27 mouse cellular contexts compared by ENCODE assay signal in genomic region chr10:119064218-119064617, GRCm38 (mm10).
A peak's percentile ranks its signal among the peaks of the same experiment; 100 is the strongest.
DNase-seq lines count a peak whose midpoint lies in the region; ATAC-seq lines count a peak whose summit lies in the region.
"Had no signal": no experiment of that assay in that cellular context is flagged by ENCODE, and none has a peak within 500 bp of the region (broad histone marks: within the 10 kb centered on the region; RNA-seq: fewer than 3 reads in every experiment).

No protein-coding gene starts in this region.

- H3K9ac ChIP-seq in midbrain, embryonic 11.5 days (ENCODE audit: low read length): no peak overlapping the region
- no peak overlapping the region for H3K9ac ChIP-seq in neural tube, embryonic 14.5 days (replicated peaks; ENCODE audit: low read depth, low read length)
- H3K9ac ChIP-seq in midbrain, embryonic 15.5 days: no peak overlapping the region
- H3K9ac ChIP-seq: embryonic facial prominence, embryonic 13.5 days; forebrain, embryonic 12.5 days; forebrain, postnatal 0 days; heart, embryonic 13.5 days; hindbrain, embryonic 14.5 days had no signal

- no peak overlapping the region for H3K27ac ChIP-seq in midbrain, embryonic 11.5 days (ENCODE audit: low read depth, low read length)
- H3K27ac ChIP-seq in midbrain, embryonic 10.5 days (replicated peaks): no peak overlapping the region
- no peak overlapping the region for H3K27ac ChIP-seq in neural tube, embryonic 14.5 days (ENCODE audit: low read depth, low read length)
- no peak overlapping the region for H3K27ac ChIP-seq in midbrain, embryonic 15.5 days
- H3K27ac ChIP-seq: embryonic facial prominence, embryonic 10.5 days; embryonic facial prominence, embryonic 13.5 days; hindbrain, embryonic 14.5 days; hindbrain, postnatal 0 days had no signal

- DNase-seq in midbrain, embryonic 11.5 days (ENCODE audit: low spot score, missing footprints): peak; percentile 64
- DNase-seq in midbrain, embryonic 10.5 days (ENCODE audit: low spot score): no peak
- DNase-seq in neural tube, embryonic 10.5 days (ENCODE audit: extremely low spot score, low spot score): no peak
- no peak for DNase-seq in kidney, adult 9 months
- DNase-seq: adrenal gland, adult 8-10 months; cerebellum, adult 11-12 months; cerebellum, adult 8-10 months; cerebellum, postnatal 10 days; cerebellum, postnatal 36 days; embryo, embryonic 11 days; forebrain, postnatal 0 days; gastrocnemius, postnatal 25 days; heart, postnatal 14 days; heart, postnatal 4 days had no signal

- H3K4me3 ChIP-seq in midbrain, embryonic 11.5 days (ENCODE audit: low read depth, low read length): no peak overlapping the region
- no peak overlapping the region for H3K4me3 ChIP-seq in midbrain, embryonic 10.5 days
- no peak overlapping the region for H3K4me3 ChIP-seq in neural tube, embryonic 14.5 days (ENCODE audit: low read depth, low read length)
- H3K4me3 ChIP-seq in midbrain, embryonic 15.5 days: no peak overlapping the region
- H3K4me3 ChIP-seq: embryonic facial prominence, embryonic 10.5 days; embryonic facial prominence, embryonic 13.5 days; erythroblast, embryonic 14.5 days; forebrain, embryonic 12.5 days; heart, adult 2 months; heart, embryonic 10.5 days; heart, embryonic 13.5 days had no signal

- H3K27me3 ChIP-seq in midbrain, embryonic 11.5 days (ENCODE audit: control insufficient read depth, insufficient read depth, low read length): no peaks in the 10 kb centered on the region
- no peaks in the 10 kb centered on the region for H3K27me3 ChIP-seq in midbrain, embryonic 10.5 days (ENCODE audit: low read depth, poor library complexity, severe bottlenecking)
- H3K27me3 ChIP-seq in neural tube, embryonic 14.5 days (ENCODE audit: control insufficient read depth, insufficient read depth, low read length): no peaks in the 10 kb centered on the region
- H3K27me3 ChIP-seq in midbrain, embryonic 15.5 days (replicated peaks): no peaks in the 10 kb centered on the region
- H3K27me3 ChIP-seq: embryonic facial prominence, embryonic 13.5 days; forebrain, embryonic 12.5 days had no signal

- ATAC-seq in midbrain, embryonic 11.5 days (ENCODE audit: low FRiP score): peak; percentile 30; the same call in 1 of the 2 replicates
- ATAC-seq in neural tube, embryonic 14.5 days (ENCODE audit: low read depth): 0 out of 2 replicates have a peak, but pooled peaks have one; percentile 17
- 0 out of 2 replicates have a peak, but pooled peaks have one; percentile 22 for ATAC-seq in midbrain, embryonic 15.5 days (replicated peaks)
- ATAC-seq: activated CD4-positive, CD25-positive, alpha-beta regulatory T cell, adult 4 months; CD4-positive, CD25-positive, alpha-beta regulatory T cell, adult 4 months; forebrain, postnatal 0 days; hindbrain, postnatal 0 days had no signal

- H3K36me3 ChIP-seq in midbrain, embryonic 11.5 days (ENCODE audit: control insufficient read depth, insufficient read depth, low read length): no peaks in the 10 kb centered on the region
- H3K36me3 ChIP-seq in midbrain, embryonic 10.5 days: no peaks in the 10 kb centered on the region
- H3K36me3 ChIP-seq in neural tube, embryonic 14.5 days (ENCODE audit: control insufficient read depth, insufficient read depth, low read length): no peaks in the 10 kb centered on the region
- no peaks in the 10 kb centered on the region for H3K36me3 ChIP-seq in midbrain, embryonic 15.5 days (replicated peaks)
- H3K36me3 ChIP-seq: embryonic facial prominence, embryonic 10.5 days; embryonic facial prominence, embryonic 13.5 days; forebrain, embryonic 12.5 days; heart, embryonic 10.5 days; heart, embryonic 13.5 days had no signal

- no peaks in the 10 kb centered on the region for H3K4me1 ChIP-seq in midbrain, embryonic 11.5 days (ENCODE audit: control insufficient read depth, insufficient read depth, low read length)
- no peaks in the 10 kb centered on the region for H3K4me1 ChIP-seq in midbrain, embryonic 10.5 days
- H3K4me1 ChIP-seq in neural tube, embryonic 14.5 days (ENCODE audit: control insufficient read depth, insufficient read depth, low read length): 0 out of 2 replicates have a peak, but pooled peaks cover 4% of the 10 kb centered on the region
- H3K4me1 ChIP-seq in midbrain, embryonic 15.5 days: peaks cover 8% of the 10 kb centered on the region; the same call in 1 of the 2 replicates
- H3K4me1 ChIP-seq: embryonic facial prominence, embryonic 10.5 days had no signal

- no peak overlapping the region for H3K4me2 ChIP-seq in midbrain, embryonic 11.5 days
- H3K4me2 ChIP-seq in neural tube, embryonic 14.5 days (ENCODE audit: low read depth, low read length): no peak overlapping the region
- no peak overlapping the region for H3K4me2 ChIP-seq in midbrain, embryonic 15.5 days
- H3K4me2 ChIP-seq: embryonic facial prominence, embryonic 13.5 days; forebrain, embryonic 12.5 days; heart, embryonic 13.5 days; hindbrain, embryonic 14.5 days had no signal

- WGBS in midbrain, embryonic 11.5 days: 85% methylated on average over 12 of the region's 12 CpGs
- WGBS in midbrain, embryonic 10.5 days: 93% methylated on average over 12 of the region's 12 CpGs
- 90% methylated on average over 12 of the region's 12 CpGs for WGBS in neural tube, embryonic 14.5 days
- 65% methylated on average over 12 of the region's 12 CpGs for whole genome bisulfite sequencing in midbrain, embryonic 15.5 days

- H3K9me3 ChIP-seq in midbrain, embryonic 11.5 days (ENCODE audit: control insufficient read depth, low read length): no peaks in the 10 kb centered on the region
- H3K9me3 ChIP-seq in midbrain, embryonic 10.5 days (replicated peaks): no peaks in the 10 kb centered on the region
- no peaks in the 10 kb centered on the region for H3K9me3 ChIP-seq in neural tube, embryonic 14.5 days (ENCODE audit: control insufficient read depth, low read length)
- H3K9me3 ChIP-seq in midbrain, embryonic 15.5 days: no peaks in the 10 kb centered on the region
- H3K9me3 ChIP-seq: embryonic facial prominence, embryonic 10.5 days; embryonic facial prominence, embryonic 13.5 days; forebrain, embryonic 12.5 days; heart, embryonic 10.5 days; heart, embryonic 13.5 days had no signal
